Mouse (Mus musculus) liver, embryonic 15.5 days (tissue): ENCODE measurements around the gene Frg2f1. TPM values are rescaled to one million over a fixed set of nuclear protein-coding genes. Genes with fewer than 3 reads are reported as not detected.

Experiments
- ATAC-seq: fragments of 200-750 bp; cut with Nextera tagmentation; 2 replicates; pipeline ENCODE4 v1.8.0; 2017; ENCODE audit warnings: moderate number of reproducible peaks, mild to moderate bottlenecking, moderate library complexity; ENCODE audit not compliant: insufficient read depth
- H3K27ac ChIP-seq: fragments of 300-500 bp; sonication (generic); replicated peaks from 2 replicates; pipeline ENCODE4 v1.5.1; 2015; ENCODE audit warnings: mild to moderate bottlenecking, inconsistent platforms
- H3K27me3 ChIP-seq: fragments of 300-500 bp; sonication (generic); 2 replicates; pipeline ENCODE4 v1.6.1; 2015; ENCODE audit warnings: mild to moderate bottlenecking, inconsistent platforms
- H3K36me3 ChIP-seq: fragments of 300-500 bp; sonication (generic); replicated peaks from 2 replicates; pipeline ENCODE4 v1.6.1; 2015; ENCODE audit warnings: moderate library complexity, mild to moderate bottlenecking, inconsistent platforms
- H3K4me1 ChIP-seq: fragments of 300-500 bp; sonication (generic); replicated peaks from 2 replicates; pipeline ENCODE4 v1.6.1; 2015; ENCODE audit warnings: inconsistent platforms
- H3K4me2 ChIP-seq: fragments of 300-500 bp; sonication (generic); 2 replicates; pipeline ENCODE4 v1.6.1; 2015; ENCODE audit warnings: moderate library complexity, mild to moderate bottlenecking, inconsistent platforms
- H3K4me3 ChIP-seq: fragments of 300-500 bp; sonication (generic); replicated peaks from 2 replicates; pipeline ENCODE4 v1.5.1; 2015; ENCODE audit warnings: mild to moderate bottlenecking, inconsistent platforms
- H3K9ac ChIP-seq: fragments of 300-500 bp; sonication (generic); 2 replicates; pipeline ENCODE4 v1.6.1; 2015; ENCODE audit warnings: moderate library complexity, mild to moderate bottlenecking, inconsistent platforms
- H3K9me3 ChIP-seq: fragments of 300-500 bp; sonication (generic); replicated peaks from 2 replicates; pipeline ENCODE4 v1.6.1; 2016; ENCODE audit warnings: inconsistent platforms
- WGBS: fragments of 180-500 bp; shearing (Covaris S2); methylation state at CpG from one replicate; pipeline ENCODE4 v1.1.7; 2015; ENCODE audit warnings: mixed read lengths; ENCODE audit not compliant: insufficient replicate concordance; 5-methylcytosine and 5-hydroxymethylcytosine counted together
- polyA plus RNA-seq: library from polyadenylated mRNA; unstranded; fragments of >200 nt; fragmentation: Nextera tagmentation; extraction: Ambion mirVana; gene quantifications from 2 replicates; pipeline ENCODE4 v1.2.1, GENCODE M21; 2015

The Frg2f1 gene
- polyA plus RNA-seq, 1 experiment from 2014 or later, result 1.3 TPM

DNA sequence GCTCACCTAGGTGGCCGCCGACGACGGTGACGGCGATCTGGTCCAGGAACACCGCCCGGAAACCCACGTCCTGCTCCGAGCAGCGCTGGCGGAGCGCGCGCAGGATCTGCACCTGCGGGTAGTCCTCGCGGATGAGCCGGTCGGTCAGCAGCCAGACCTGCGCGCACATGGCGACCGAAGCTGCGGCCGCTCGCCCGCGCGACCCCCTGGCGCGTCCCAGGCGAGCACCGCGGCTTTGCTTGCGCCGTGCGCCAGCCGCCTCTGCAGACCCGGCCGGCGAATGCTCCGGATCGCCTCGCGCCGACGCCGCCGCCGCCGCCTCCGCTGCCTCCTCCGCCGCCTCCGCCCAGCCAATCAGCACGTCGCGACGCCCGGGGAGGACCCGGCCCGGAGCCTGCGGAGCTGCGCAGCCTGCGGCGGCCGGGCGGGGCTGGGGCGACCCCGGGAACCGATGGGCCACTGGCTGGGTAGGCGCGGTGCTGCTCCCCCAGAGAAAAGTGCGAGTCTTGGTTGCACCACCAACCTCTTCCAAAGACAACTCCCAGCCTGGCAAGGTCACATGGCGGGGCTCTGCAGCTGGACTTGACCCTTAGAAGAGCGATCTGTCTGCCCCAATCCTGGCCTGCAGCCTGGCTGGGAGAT, 46.9 kb downstream of the Frg2f1 start, which contains the start of gene Rimkla:
Gene Rimkla (minus strand): TSS at position 338 of the 642 bp plus-strand sequence.
- Histone ChIP-seq H3K4me1 (no peaks in the 10 kb centered on the region), H3K9ac (no peak within 1 kb of the TSS), H3K27me3 (peaks cover 51% of the 10 kb centered on the region), H3K27ac (no peak within 1 kb of the TSS), H3K9me3 (no peaks in the 10 kb centered on the region), H3K36me3 (no peaks in the 10 kb centered on the region), H3K4me3 (peak within 1 kb of the TSS; percentile 44), H3K4me2 (peak within 1 kb of the TSS; percentile 68)
- ATAC-seq, result no peak
- under 1% methylated on average over 77 of the region's 77 CpGs for WGBS

DNA sequence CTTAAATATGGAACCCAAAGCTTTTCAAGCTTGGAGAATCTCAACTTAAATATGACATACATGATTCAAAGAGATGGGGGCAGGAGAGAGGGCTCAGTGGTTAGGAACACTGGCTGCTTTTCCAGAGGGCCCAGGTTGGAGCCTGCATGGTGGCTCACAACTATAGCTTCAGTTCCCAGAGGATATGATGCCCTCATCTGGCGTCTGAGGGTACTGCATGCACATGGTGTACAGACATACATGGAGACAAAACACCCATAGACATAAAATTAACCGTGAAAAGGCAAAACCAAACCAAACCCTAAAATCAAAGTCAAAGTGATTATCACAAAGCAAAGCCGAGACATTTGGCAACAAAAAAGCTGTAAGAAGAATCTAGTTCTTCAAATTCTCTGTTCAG, 48.5 kb downstream of the Frg2f1 start:
- ATAC-seq, result no peak
- no peaks in the 10 kb centered on the region for H3K9me3 ChIP-seq
- H3K27ac ChIP-seq, result no peak overlapping the region
- H3K4me2 ChIP-seq, result no peak overlapping the region
- H3K4me3 ChIP-seq, result no peak overlapping the region
- no peaks in the 10 kb centered on the region for H3K4me1 ChIP-seq
- WGBS, result 48% methylated on average over 3 of the region's 3 CpGs
- no peak overlapping the region for H3K9ac ChIP-seq
- H3K27me3 ChIP-seq, result peaks cover 50% of the 10 kb centered on the region
- H3K36me3 ChIP-seq, result no peaks in the 10 kb centered on the region

DNA sequence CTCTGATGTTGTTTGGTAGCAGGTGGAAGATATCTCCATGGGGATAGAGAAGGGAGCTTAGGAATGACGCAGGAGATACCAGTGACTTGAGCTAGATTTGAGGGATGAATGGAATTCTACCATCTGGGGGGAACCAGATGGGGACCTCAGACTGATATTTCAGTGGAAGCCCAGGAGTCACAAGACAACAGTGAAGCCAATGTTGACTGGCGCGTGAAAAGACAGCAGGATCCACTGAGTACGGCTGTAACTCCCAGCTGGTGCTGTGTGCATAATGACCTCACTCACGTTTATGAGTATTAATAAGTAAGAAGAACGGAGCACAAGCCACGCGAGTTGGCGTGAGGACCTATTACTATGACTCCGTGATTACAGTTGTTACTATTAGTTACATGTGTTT, 49.7 kb downstream of the Frg2f1 start:
- 73% methylated on average over 10 of the region's 10 CpGs for WGBS
- H3K4me1 ChIP-seq, result no peaks in the 10 kb centered on the region

DNA sequence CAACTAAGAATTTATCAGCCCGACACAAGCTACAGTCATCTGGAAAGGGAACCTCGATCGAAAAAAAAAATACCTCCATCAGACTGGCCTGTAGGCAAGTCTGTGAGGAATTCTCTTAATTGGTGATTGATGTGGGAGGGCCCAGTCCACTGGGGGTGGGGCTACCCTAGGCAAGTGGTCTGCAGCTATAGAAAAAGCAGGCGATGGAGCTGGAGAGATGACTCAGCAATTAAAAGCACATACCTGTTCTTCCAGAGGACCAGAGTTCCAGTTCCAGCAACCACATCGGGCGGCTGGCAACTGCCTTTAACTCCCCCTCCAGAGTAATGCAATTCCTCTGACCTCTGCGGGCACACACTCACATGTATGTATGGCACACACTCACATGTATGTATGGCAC, 54.4 kb downstream of the Frg2f1 start:
- H3K36me3 ChIP-seq, result no peaks in the 10 kb centered on the region
- peaks cover 9% of the 10 kb centered on the region; the same call in 1 of the 2 replicates for H3K27me3 ChIP-seq
- no peak overlapping the region for H3K4me3 ChIP-seq
- ATAC-seq, result no peak
- no peak overlapping the region for H3K9ac ChIP-seq
- no peaks in the 10 kb centered on the region for H3K4me1 ChIP-seq
- H3K27ac ChIP-seq, result no peak overlapping the region
- 59% methylated on average over 7 of the region's 7 CpGs for WGBS
- H3K4me2 ChIP-seq, result no peak overlapping the region
- H3K9me3 ChIP-seq, result no peaks in the 10 kb centered on the region

More for the DNA sequence above, 49.7 kb downstream of the Frg2f1 start:
- H3K36me3 ChIP-seq, result no peaks in the 10 kb centered on the region
- no peaks in the 10 kb centered on the region for H3K9me3 ChIP-seq
- H3K4me2 ChIP-seq, result no peak overlapping the region
- H3K27me3 ChIP-seq, result peaks cover 43% of the 10 kb centered on the region
- no peak overlapping the region for H3K9ac ChIP-seq
- no peak overlapping the region for H3K4me3 ChIP-seq
- no peak for ATAC-seq
- H3K27ac ChIP-seq, result no peak overlapping the region

DNA sequence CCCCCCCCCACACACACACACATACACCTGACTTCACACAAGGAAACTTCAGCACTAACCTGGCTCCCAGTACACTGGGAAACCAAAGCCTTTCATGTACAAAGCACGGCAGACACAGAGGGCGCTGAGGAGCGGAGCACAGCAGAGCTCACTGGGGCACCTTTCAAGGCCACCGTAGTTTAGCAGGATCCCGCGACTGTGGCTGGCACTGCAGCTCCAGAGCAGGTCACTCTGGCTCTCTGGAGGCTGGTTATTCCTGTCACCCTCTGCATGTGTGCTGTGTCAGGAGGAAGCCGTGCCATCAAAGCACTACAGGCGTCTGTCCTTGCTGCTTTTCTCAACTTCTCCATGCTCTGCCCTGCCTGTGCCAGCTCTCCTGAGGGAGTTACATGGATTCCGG, 56.3 kb downstream of the Frg2f1 start:
- Histone ChIP-seq H3K4me2 (no peak overlapping the region), H3K9ac (no peak overlapping the region), H3K27me3 (peaks cover 9% of the 10 kb centered on the region; the same call in 1 of the 2 replicates), H3K27ac (no peak overlapping the region), H3K4me3 (no peak overlapping the region), H3K4me1 (no peaks in the 10 kb centered on the region), H3K36me3 (no peaks in the 10 kb centered on the region), H3K9me3 (no peaks in the 10 kb centered on the region)
- WGBS, result 46% methylated on average over 9 of the region's 9 CpGs
- no peak for ATAC-seq

Other genes starting within 250 kb of the Frg2f1 start
- 219 and 221 TPM in 2 replicates for gene Ybx1, start 244.9 kb downstream of the Frg2f1 start, polyA plus RNA-seq
- 44.8 and 53.9 TPM in 2 replicates for gene Ppih, start 219.0 kb downstream of the Frg2f1 start, polyA plus RNA-seq
- gene Ccdc30, start 124.0 kb downstream of the Frg2f1 start, polyA plus RNA-seq, result 1.1 and 1.5 TPM in 2 replicates
- gene Ppcs, start 117.1 kb downstream of the Frg2f1 start, polyA plus RNA-seq, result 13.0 and 14.5 TPM in 2 replicates
- 0.09 and 0.13 TPM in 2 replicates for gene Zmynd12, start 116.7 kb downstream of the Frg2f1 start, polyA plus RNA-seq
- gene Rimkla, start 46.9 kb downstream of the Frg2f1 start, polyA plus RNA-seq, result not detected in 2 replicates
- 4.9 and 5.6 TPM in 2 replicates for gene Foxj3, start 2.5 kb downstream of the Frg2f1 start, polyA plus RNA-seq
- 0.28 TPM in 1 of 2 replicates, not detected in the other for gene Guca2a, start 98.2 kb upstream of the Frg2f1 start, polyA plus RNA-seq
- gene Guca2b, start 119.4 kb upstream of the Frg2f1 start, polyA plus RNA-seq, result 0.15 and 0.28 TPM in 2 replicates
- gene Hivep3, start 194.3 kb upstream of the Frg2f1 start, polyA plus RNA-seq, result 1.9 and 2.2 TPM in 2 replicates